Mouse (Mus musculus) MEL (cell line): ENCODE data around the gene Slc10a6.

Experiments
- CTCF ChIP-seq, 3 experiments: IDR thresholded peaks in 2 of 3; conservative IDR thresholded peaks in 1 of 3; 2 replicates each; pipeline ENCODE4 v1.5.1; 2011 to 2012; ENCODE audit warnings: low read length in 3 of 3, low read depth in 2 of 3, mild to moderate bottlenecking in 2 of 3, improper control_type of control experiment in 1 of 3, inconsistent platforms in 1 of 3, mixed read lengths in 1 of 3, moderate library complexity in 1 of 3; ENCODE audit not compliant: control insufficient read depth in 1 of 3, insufficient read depth in 1 of 3, poor library complexity in 1 of 3, severe bottlenecking in 1 of 3
- ELF1 ChIP-seq: IDR thresholded peaks from 2 replicates; pipeline ENCODE4 v1.6.1; 2014; ENCODE audit warnings: low read depth, mild to moderate bottlenecking, inconsistent platforms, low read length, improper control_type of control experiment, moderate library complexity
- MYB ChIP-seq: IDR thresholded peaks from 2 replicates; pipeline ENCODE4 v1.6.1; 2011; ENCODE audit warnings: mild to moderate bottlenecking, low read depth, low read length, improper control_type of control experiment
- POLR2A ChIP-seq, 2 experiments: IDR thresholded peaks; 2 replicates each; pipeline ENCODE4 v1.6.1; 2011 to 2012; ENCODE audit warnings: low read length in 2 of 2, mild to moderate bottlenecking in 2 of 2, control low read depth in 1 of 2, improper control_type of control experiment in 1 of 2, low read depth in 1 of 2, moderate library complexity in 1 of 2; ENCODE audit not compliant: control insufficient read depth in 1 of 2, insufficient read depth in 1 of 2, poor library complexity in 1 of 2

DNA sequence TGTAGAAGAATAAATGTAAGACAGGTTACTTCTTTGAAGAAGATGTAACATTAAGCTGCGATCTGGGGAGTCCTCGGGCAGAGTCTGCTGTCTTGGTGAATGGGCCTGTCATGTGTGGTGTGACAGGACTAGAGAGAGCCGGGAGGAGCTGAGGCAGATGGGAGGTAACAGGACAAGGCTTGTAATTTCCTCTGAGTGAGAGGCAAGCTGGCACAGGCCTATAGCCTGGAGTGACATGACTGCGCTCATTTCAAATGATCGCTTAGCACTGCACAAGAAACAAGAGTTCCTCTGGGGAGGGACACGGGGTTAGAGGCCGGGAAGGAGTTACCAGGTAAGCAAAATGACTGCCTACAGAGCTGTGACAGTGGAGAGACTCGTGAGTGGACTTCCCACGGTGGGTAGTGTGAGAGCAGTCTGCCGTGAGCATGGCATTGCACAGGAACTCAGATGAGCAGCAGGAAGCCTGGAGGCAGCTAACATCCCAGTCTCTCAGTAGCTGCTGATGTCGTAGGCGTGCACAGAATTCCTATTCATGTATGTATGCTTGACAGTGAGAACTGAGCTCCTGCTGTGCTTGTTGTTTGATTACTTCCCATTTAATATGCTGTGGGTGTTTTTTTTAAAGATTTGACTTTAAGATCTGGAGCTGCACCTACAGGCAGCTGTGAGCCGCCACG lies 32.6 kb downstream of the Slc10a6 start:
- TF ChIP-seq ELF1 = no peak
- TF ChIP-seq POLR2A (IDR thresholded peaks at IDR 0.05; ENCODE audit: control insufficient read depth in 1 of 2, insufficient read depth in 1 of 2, low read depth in 1 of 2, low read length in 2 of 2, poor library complexity in 1 of 2) = no peak
- TF ChIP-seq MYB = no peak
- TF ChIP-seq CTCF (IDR thresholded peaks at IDR 0.05 in 2 of 3, conservative IDR thresholded peaks at IDR 0.05 in 1 of 3; ENCODE audit: control insufficient read depth in 1 of 3, insufficient read depth in 1 of 3, low read depth in 2 of 3, low read length in 3 of 3, poor library complexity in 1 of 3, severe bottlenecking in 1 of 3) = no peak
